Mouse (Mus musculus): ENCODE data around the gene Rab11fip4. TPM values are rescaled to one million over a fixed set of nuclear protein-coding genes. Genes with fewer than 3 reads are reported as not detected.

Gene Rab11fip4
- polyA plus RNA-seq (2017; shearing (Covaris generic)) = 22.4 TPM

DNA sequence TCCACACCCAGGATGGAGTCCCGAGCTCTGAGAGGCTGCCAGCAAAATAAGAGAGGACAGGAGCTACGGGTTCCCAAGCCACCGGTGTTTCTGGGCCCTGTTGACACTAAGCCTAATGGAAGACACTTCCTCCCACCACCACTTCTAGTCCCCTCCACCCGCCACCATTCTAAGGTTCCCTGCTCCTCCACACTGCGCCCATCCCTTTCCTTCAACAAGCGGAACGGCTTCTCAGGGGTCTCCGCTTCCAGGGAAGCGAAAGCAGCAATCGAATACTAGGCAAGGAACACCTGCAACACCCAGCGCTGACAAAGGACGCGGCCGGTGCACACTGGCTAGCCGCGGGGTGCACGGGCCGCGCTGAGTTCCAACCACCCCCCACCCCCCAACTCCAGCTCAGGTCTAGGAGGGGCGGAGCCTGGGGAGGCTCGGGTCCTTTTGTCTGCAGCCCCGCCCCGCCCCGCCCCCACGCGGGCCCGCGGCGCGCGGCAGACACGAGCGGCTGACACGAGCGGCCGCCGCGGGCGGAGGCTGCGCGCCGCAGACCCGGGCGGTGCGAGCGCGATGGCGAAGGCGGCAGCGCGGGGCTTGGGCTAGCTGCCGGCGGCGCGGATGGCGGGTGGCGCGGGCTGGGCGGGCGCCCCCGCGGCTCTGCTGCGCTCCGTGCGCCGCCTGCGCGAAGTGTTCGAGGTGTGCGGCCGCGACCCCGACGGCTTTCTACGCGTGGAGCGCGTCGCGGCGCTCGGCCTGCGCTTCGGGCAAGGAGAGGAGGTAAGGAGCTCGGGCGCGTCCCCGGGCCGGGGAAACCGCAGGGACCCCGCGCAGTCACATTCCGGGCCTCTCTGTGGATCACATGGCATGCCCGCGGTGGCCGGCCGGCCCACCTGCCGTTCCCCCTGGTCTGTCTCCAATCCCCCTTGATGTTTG is at the start of gene Rab11fip4:
Gene Rab11fip4, plus strand, starts transcription at position 549 of the 927 bp plus-strand sequence.

Other genes starting within 250 kb of the Rab11fip4 start
- not detected for gene Omg, start 87.1 kb upstream of the Rab11fip4 start, polyA plus RNA-seq (2017; shearing (Covaris generic))
- 74.2 TPM for gene Evi2b, start 67.5 kb upstream of the Rab11fip4 start, polyA plus RNA-seq (2017; shearing (Covaris generic))
- 5.3 TPM for gene Evi2, start 60.6 kb upstream of the Rab11fip4 start, polyA plus RNA-seq (2017; shearing (Covaris generic))
- 35.4 TPM for gene Evi2a, start 60.6 kb upstream of the Rab11fip4 start, polyA plus RNA-seq (2017; shearing (Covaris generic))